Mouse (Mus musculus): ENCODE data around the gene Ptcd2.

- no peak for TF ChIP-seq CTCF (IDR thresholded peaks at IDR 0.05; ENCODE audit: low read depth, low read length)
- TF ChIP-seq POLR2A (IDR thresholded peaks at IDR 0.05; ENCODE audit: borderline replicate concordance, low read depth, low read length): no peak
Measured at GRCm38 (mm10) chr13:99314098-99314497, 30.4 kb downstream of the Ptcd2 start.

Data from bone marrow macrophage, adult 2 months (primary cell).